Mouse (Mus musculus) MEL (cell line): ENCODE measurements around the gene Gdap1l1. TPM values are rescaled to one million over a fixed set of nuclear protein-coding genes. Genes with fewer than 3 reads are reported as not detected.
A peak's percentile ranks its signal among the peaks of the same experiment; 100 is the strongest.

Experiments
- DNase-seq: peaks from one replicate; pipeline ENCODE4 v3.0.0; 2011; ENCODE audit warnings: low read depth, low spot score
- H3K27ac ChIP-seq: 2 replicates; pipeline ENCODE4 v1.5.1; 2012; ENCODE audit warnings: low read depth, mild to moderate bottlenecking, control low read depth, low read length, moderate library complexity; ENCODE audit not compliant: control insufficient read depth
- H3K27me3 ChIP-seq, 2 experiments: fragments of 150-350 bp in 1 of 2; sonication (generic) in 1 of 2; 2 replicates each; pipeline ENCODE4 v1.6.1; 2012; ENCODE audit warnings: low read length in 2 of 2, mild to moderate bottlenecking in 2 of 2, improper control_type of control experiment in 1 of 2, moderate library complexity in 1 of 2; ENCODE audit not compliant: insufficient read depth in 2 of 2, control insufficient read depth in 1 of 2
- H3K36me3 ChIP-seq, 2 experiments: 2 replicates each; pipeline ENCODE4 v1.6.1; 2012 to 2014; ENCODE audit warnings: low read length in 2 of 2, improper control_type of control experiment in 1 of 2, inconsistent platforms in 1 of 2, mild to moderate bottlenecking in 1 of 2; ENCODE audit not compliant: insufficient read depth in 2 of 2, control insufficient read depth in 1 of 2
- H3K4me1 ChIP-seq, 2 experiments: fragments of 150-350 bp in 1 of 2; sonication (generic) in 1 of 2; 2 replicates each; pipeline ENCODE4 v1.6.1; 2012; ENCODE audit warnings: low read length in 2 of 2, improper control_type of control experiment in 1 of 2, mild to moderate bottlenecking in 1 of 2; ENCODE audit not compliant: insufficient read depth in 2 of 2, control insufficient read depth in 1 of 2
- H3K4me3 ChIP-seq, 2 experiments: fragments of 150-350 bp in 1 of 2; sonication (generic) in 1 of 2; 2 replicates each; pipeline ENCODE4 v1.5.1; 2012; ENCODE audit warnings: low read depth in 2 of 2, low read length in 2 of 2, mild to moderate bottlenecking in 2 of 2, moderate library complexity in 2 of 2, control low read depth in 1 of 2, improper control_type of control experiment in 1 of 2; ENCODE audit not compliant: control insufficient read depth in 1 of 2, insufficient read depth in 1 of 2
- H3K79me2 ChIP-seq: 2 replicates; pipeline ENCODE4 v1.6.1; 2012; ENCODE audit warnings: mild to moderate bottlenecking, low read length, moderate library complexity; ENCODE audit not compliant: control insufficient read depth, poor library complexity, insufficient read depth
- H3K9ac ChIP-seq: 2 replicates; pipeline ENCODE4 v1.6.1; 2012; ENCODE audit warnings: low read depth, mild to moderate bottlenecking, control low read depth, low read length, moderate library complexity; ENCODE audit not compliant: control insufficient read depth, poor library complexity, severe bottlenecking
- H3K9me3 ChIP-seq: fragments of 150-350 bp; sonication (generic); replicated peaks from 2 replicates; pipeline ENCODE4 v1.6.1; 2012; ENCODE audit warnings: mild to moderate bottlenecking, low read length, improper control_type of control experiment, moderate library complexity; ENCODE audit not compliant: insufficient read depth
- BHLHE40 ChIP-seq: IDR thresholded peaks from 2 replicates; pipeline ENCODE4 v1.6.1; 2012; ENCODE audit warnings: low read depth, mild to moderate bottlenecking, inconsistent platforms, low read length, improper control_type of control experiment, borderline replicate concordance
- CHD1 ChIP-seq: IDR thresholded peaks from 2 replicates; pipeline ENCODE4 v1.6.1; 2012; ENCODE audit warnings: low read depth, mild to moderate bottlenecking, inconsistent platforms, low read length, improper control_type of control experiment
- CHD2 ChIP-seq: IDR thresholded peaks from 2 replicates; pipeline ENCODE4 v1.6.1; 2011; ENCODE audit warnings: low read length, improper control_type of control experiment
- CTCF ChIP-seq, 3 experiments: IDR thresholded peaks in 2 of 3; conservative IDR thresholded peaks in 1 of 3; 2 replicates each; pipeline ENCODE4 v1.5.1; 2011 to 2012; ENCODE audit warnings: low read length in 3 of 3, low read depth in 2 of 3, mild to moderate bottlenecking in 2 of 3, improper control_type of control experiment in 1 of 3, inconsistent platforms in 1 of 3, mixed read lengths in 1 of 3, moderate library complexity in 1 of 3; ENCODE audit not compliant: control insufficient read depth in 1 of 3, insufficient read depth in 1 of 3, poor library complexity in 1 of 3, severe bottlenecking in 1 of 3
- E2F4 ChIP-seq: IDR thresholded peaks from 2 replicates; pipeline ENCODE4 v1.6.1; 2011; ENCODE audit warnings: low read depth, low read length, improper control_type of control experiment, borderline replicate concordance
- ELF1 ChIP-seq: IDR thresholded peaks from 2 replicates; pipeline ENCODE4 v1.6.1; 2014; ENCODE audit warnings: low read depth, mild to moderate bottlenecking, inconsistent platforms, low read length, improper control_type of control experiment, moderate library complexity
- EP300 ChIP-seq, 2 experiments: IDR thresholded peaks; 2 replicates each; pipeline ENCODE4 v1.6.1; 2011; ENCODE audit warnings: improper control_type of control experiment in 2 of 2, low read length in 2 of 2, low read depth in 1 of 2, mild to moderate bottlenecking in 1 of 2
- ETS1 ChIP-seq: IDR thresholded peaks from 2 replicates; pipeline ENCODE4 v1.6.1; 2012; ENCODE audit warnings: low read depth, mild to moderate bottlenecking, inconsistent platforms, low read length, improper control_type of control experiment, moderate library complexity
- GATA1 ChIP-seq: IDR thresholded peaks from 2 replicates; pipeline ENCODE4 v1.6.1; 2011; ENCODE audit warnings: low read depth, low read length, improper control_type of control experiment
- HCFC1 ChIP-seq: IDR thresholded peaks from 2 replicates; pipeline ENCODE4 v1.6.1; 2012; ENCODE audit warnings: low read depth, mild to moderate bottlenecking, inconsistent platforms, low read length, improper control_type of control experiment, moderate library complexity
- JUND ChIP-seq: IDR thresholded peaks from 2 replicates; pipeline ENCODE4 v1.6.1; 2011; ENCODE audit warnings: low read depth, mild to moderate bottlenecking, improper control_type of control experiment, low read length
- KAT2A ChIP-seq: conservative IDR thresholded peaks from 2 replicates; pipeline ENCODE4 v1.6.1; 2012; ENCODE audit warnings: low read depth, low read length, improper control_type of control experiment, inconsistent platforms
- MAX ChIP-seq: IDR thresholded peaks from 2 replicates; pipeline ENCODE4 v1.6.1; 2011; ENCODE audit warnings: low read length, improper control_type of control experiment
- MAZ ChIP-seq: IDR thresholded peaks from 2 replicates; pipeline ENCODE4 v1.6.1; 2012; ENCODE audit warnings: low read depth, mild to moderate bottlenecking, inconsistent platforms, low read length, improper control_type of control experiment
- MEF2A ChIP-seq: IDR thresholded peaks from 2 replicates; pipeline ENCODE4 v1.6.1; 2014; ENCODE audit warnings: low read depth, mild to moderate bottlenecking, inconsistent platforms, low read length, improper control_type of control experiment; ENCODE audit not compliant: poor library complexity, insufficient replicate concordance, severe bottlenecking; ENCODE audit errors: extremely low read depth
- MXI1 ChIP-seq: IDR thresholded peaks from 2 replicates; pipeline ENCODE4 v1.6.1; 2011; ENCODE audit warnings: mild to moderate bottlenecking, low read depth, low read length, improper control_type of control experiment
- MYB ChIP-seq: IDR thresholded peaks from 2 replicates; pipeline ENCODE4 v1.6.1; 2011; ENCODE audit warnings: mild to moderate bottlenecking, low read depth, low read length, improper control_type of control experiment
- MYC ChIP-seq: IDR thresholded peaks from 2 replicates; pipeline ENCODE4 v1.6.1; 2011; ENCODE audit warnings: low read depth, mild to moderate bottlenecking, low read length, improper control_type of control experiment, moderate library complexity
- NELFE ChIP-seq: IDR thresholded peaks from 2 replicates; pipeline ENCODE4 v1.6.1; 2011; ENCODE audit warnings: low read depth, low read length, improper control_type of control experiment
- NRF1 ChIP-seq: IDR thresholded peaks from 2 replicates; pipeline ENCODE4 v1.6.1; 2014; ENCODE audit warnings: low read depth, mild to moderate bottlenecking, inconsistent platforms, low read length, improper control_type of control experiment, moderate library complexity; ENCODE audit not compliant: poor library complexity, insufficient read depth, severe bottlenecking
- POLR2A ChIP-seq, 2 experiments: IDR thresholded peaks; 2 replicates each; pipeline ENCODE4 v1.6.1; 2011 to 2012; ENCODE audit warnings: low read length in 2 of 2, mild to moderate bottlenecking in 2 of 2, control low read depth in 1 of 2, improper control_type of control experiment in 1 of 2, low read depth in 1 of 2, moderate library complexity in 1 of 2; ENCODE audit not compliant: control insufficient read depth in 1 of 2, insufficient read depth in 1 of 2, poor library complexity in 1 of 2
- POLR2AphosphoS2 ChIP-seq: IDR thresholded peaks from 2 replicates; pipeline ENCODE4 v1.6.1; 2011; ENCODE audit warnings: low read length, improper control_type of control experiment
- POLR2AphosphoS5 ChIP-seq: IDR thresholded peaks from 2 replicates; pipeline ENCODE4 v1.6.1; 2012; ENCODE audit warnings: low read depth, borderline replicate concordance, mild to moderate bottlenecking, inconsistent platforms, low read length, moderate library complexity, mixed read lengths
- RAD21 ChIP-seq: IDR thresholded peaks from 2 replicates; pipeline ENCODE4 v1.6.1; 2011; ENCODE audit warnings: mild to moderate bottlenecking, low read depth, low read length, improper control_type of control experiment
- RCOR1 ChIP-seq: IDR thresholded peaks from 2 replicates; pipeline ENCODE4 v1.6.1; 2012; ENCODE audit warnings: low read depth, mild to moderate bottlenecking, inconsistent platforms, low read length, improper control_type of control experiment
- SIN3A ChIP-seq: IDR thresholded peaks from 2 replicates; pipeline ENCODE4 v1.6.1; 2012; ENCODE audit warnings: low read length, improper control_type of control experiment, inconsistent platforms
- SMC3 ChIP-seq: IDR thresholded peaks from 2 replicates; pipeline ENCODE4 v1.6.1; 2011; ENCODE audit warnings: low read depth, low read length, improper control_type of control experiment
- TBP ChIP-seq: IDR thresholded peaks from 2 replicates; pipeline ENCODE4 v1.8.0; 2011; ENCODE audit warnings: low read depth, low read length, improper control_type of control experiment
- TCF12 ChIP-seq: IDR thresholded peaks from 2 replicates; pipeline ENCODE4 v1.6.1; 2014; ENCODE audit warnings: low read depth, mild to moderate bottlenecking, inconsistent platforms, low read length, improper control_type of control experiment, moderate library complexity
- ZC3H11A ChIP-seq: IDR thresholded peaks from 2 replicates; pipeline ENCODE4 v1.6.1; 2012; ENCODE audit warnings: low read depth, mild to moderate bottlenecking, inconsistent platforms, low read length, improper control_type of control experiment
- ZKSCAN1 ChIP-seq: IDR thresholded peaks from 2 replicates; pipeline ENCODE4 v1.6.1; 2012; ENCODE audit warnings: low read depth, mild to moderate bottlenecking, inconsistent platforms, low read length, improper control_type of control experiment, moderate library complexity
- polyA plus RNA-seq, 2 experiments: library from polyadenylated mRNA; stranded (reverse) in 1 of 2; unstranded in 1 of 2; fragments of >175 nt in 1 of 2; fragments of >200 nt in 1 of 2; gene quantifications; 2 replicates each; pipeline versions ENCODE4 v1.2.1 to v1.2.4; 2012; ENCODE audit warnings: low replicate concordance in 2 of 2, low read depth in 1 of 2; ENCODE audit not compliant: insufficient read length in 2 of 2, insufficient read depth in 1 of 2, missing spikeins in 1 of 2
- total RNA-seq: library from RNA; depleted of rRNA; stranded (reverse); fragments of 300-350 nt; gene quantifications from 2 replicates; pipeline ENCODE4 v1.2.3, GENCODE M21; 2012

The Gdap1l1 gene
- total and polyA plus RNA-seq, 3 experiments, result not detected

DNA sequence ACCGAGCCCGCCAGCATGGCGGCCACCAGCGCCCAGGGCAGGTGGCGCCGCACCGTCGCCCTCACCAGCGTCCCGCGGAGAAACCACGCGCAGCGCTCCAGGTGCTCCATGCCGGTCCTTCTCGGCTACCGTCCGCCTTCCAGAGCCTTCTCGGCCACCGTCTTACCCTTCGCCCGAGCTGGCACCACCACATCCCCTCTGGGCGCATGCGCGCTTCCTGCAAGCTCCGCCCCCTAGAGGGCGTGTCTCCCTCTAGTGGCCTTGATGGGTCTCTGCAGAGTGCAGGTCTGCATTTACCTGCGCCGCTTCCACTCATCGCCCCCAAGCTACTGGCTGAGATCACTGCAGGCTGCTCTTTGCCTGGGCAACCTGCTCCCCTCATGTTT is 34.2 kb downstream of the Gdap1l1 start, which contains the start of gene Fitm2:
Gene Fitm2 (minus strand): TSS at position 164 of the 386 bp plus-strand sequence.
- Histone ChIP-seq H3K9ac (peak within 1 kb of the TSS; percentile 83), H3K4me1 (peaks cover 0 to 7% of the 10 kb centered on the region in 2 experiments; a peak in 2 of 4 replicates), H3K36me3 (peaks cover 0 to 5% of the 10 kb centered on the region in 2 experiments; a peak in 1 of 4 replicates), H3K27me3 (peaks cover 0 to 2% of the 10 kb centered on the region in 2 experiments; a peak in 2 of 4 replicates), H3K4me3 (peak within 1 kb of the TSS; percentile 80 to 81), H3K9me3 (no peaks in the 10 kb centered on the region), H3K27ac (peak within 1 kb of the TSS; percentile 34), H3K79me2 (peaks cover 4% of the 10 kb centered on the region)
- TF ChIP-seq MYB (no peak), MAZ (peak; percentile 75), CTCF (IDR thresholded peaks at IDR 0.05 in 2 of 3, conservative IDR thresholded peaks at IDR 0.05 in 1 of 3; ENCODE audit: control insufficient read depth in 1 of 3, insufficient read depth in 1 of 3, low read depth in 2 of 3, low read length in 3 of 3, poor library complexity in 1 of 3, severe bottlenecking in 1 of 3) (peak; percentile 82 to 99 (median 86)), HCFC1 (peak; percentile 89), CHD2 (no peak), JUND (no peak), RAD21 (peak; percentile 27), ZKSCAN1 (no peak), POLR2AphosphoS5 (no peak), ELF1 (peak; percentile 72), BHLHE40 (no peak), KAT2A (no peak; the same call in 1 of the 2 replicates), TBP (peak; percentile 55; the same call in 1 of the 2 replicates), MAX (peak; percentile 86), MXI1 (peak; percentile 95), SIN3A (peak; percentile 93), POLR2A (IDR thresholded peaks at IDR 0.05; ENCODE audit: control insufficient read depth in 1 of 2, insufficient read depth in 1 of 2, low read depth in 1 of 2, low read length in 2 of 2, poor library complexity in 1 of 2) (peak; percentile 64 to 88; a peak in 3 of 4 replicates), GATA1 (no peak), EP300 (IDR thresholded peaks at IDR 0.05; ENCODE audit: low read depth in 1 of 2, low read length in 2 of 2) (peak in 1 of 2 experiments; percentile 45; a peak in 1 of 4 replicates), MYC (peak; percentile 88; the same call in 1 of the 2 replicates), ETS1 (peak; percentile 8; the same call in 1 of the 2 replicates), SMC3 (peak; percentile 54), NRF1 (peak; percentile 89), E2F4 (0 out of 2 replicates have a peak, but pooled peaks have one; percentile 4), MEF2A (no peak), NELFE (peak; percentile 81), ZC3H11A (no peak; the same call in 1 of the 2 replicates), POLR2AphosphoS2 (no peak), CHD1 (no peak), RCOR1 (peak; percentile 33; the same call in 1 of the 2 replicates), TCF12 (peak; percentile 52)
- DNase-seq, result peak; percentile 97
